Mouse (Mus musculus) intestine, embryonic 14.5 days (tissue): Measurements from ENCODE around the gene Gm13290. TPM values are rescaled to one million over a fixed set of nuclear protein-coding genes. Genes with fewer than 3 reads are reported as not detected.
"Not testable (repeated sequence)": the region's sequence is repeated elsewhere in the genome, so short reads cannot be mapped to it uniquely, and the experiment has no call there.

Experiments used
- ATAC-seq: fragments of 200-750 bp; cut with Nextera tagmentation; replicated peaks from 2 replicates; pipeline ENCODE4 v1.8.0; 2017; ENCODE audit warnings: low read depth, moderate number of reproducible peaks, moderate TSS enrichment, moderate library complexity; ENCODE audit not compliant: low FRiP score, low TSS enrichment
- DNase-seq: peaks from one replicate; pipeline ENCODE4 v3.0.0-alpha.2; 2018; ENCODE audit warnings: low spot score
- H3K27ac ChIP-seq: fragments of 300-500 bp; sonication (generic); 2 replicates; pipeline ENCODE4 v1.5.1; 2014; ENCODE audit warnings: low read depth, mild to moderate bottlenecking, control low read depth
- H3K27me3 ChIP-seq: fragments of 300-500 bp; sonication (generic); replicated peaks from 2 replicates; pipeline ENCODE4 v1.6.1; 2014; ENCODE audit warnings: low read length, control low read depth; ENCODE audit not compliant: control insufficient read depth, insufficient read depth
- H3K36me3 ChIP-seq: fragments of 300-500 bp; sonication (generic); 2 replicates; pipeline ENCODE4 v1.6.1; 2014; ENCODE audit warnings: low read length, control low read depth; ENCODE audit not compliant: control insufficient read depth, insufficient read depth
- H3K4me1 ChIP-seq: fragments of 300-500 bp; sonication (generic); replicated peaks from 2 replicates; pipeline ENCODE4 v1.6.1; 2014; ENCODE audit warnings: low read length, control low read depth, mixed read lengths; ENCODE audit not compliant: control insufficient read depth, insufficient read depth
- H3K4me2 ChIP-seq: fragments of 300-500 bp; sonication (generic); 2 replicates; pipeline ENCODE4 v1.6.1; 2014; ENCODE audit warnings: low read length
- H3K4me3 ChIP-seq: fragments of 300-500 bp; sonication (generic); 2 replicates; pipeline ENCODE4 v1.5.1; 2014; ENCODE audit warnings: low read depth, low read length, control low read depth, mixed read lengths
- H3K9ac ChIP-seq: fragments of 300-500 bp; sonication (generic); 2 replicates; pipeline ENCODE4 v1.6.1; 2014; ENCODE audit warnings: mild to moderate bottlenecking, low read length
- H3K9me3 ChIP-seq: fragments of 300-500 bp; sonication (generic); 2 replicates; pipeline ENCODE4 v1.6.1; 2016; ENCODE audit warnings: low read length, control low read depth; ENCODE audit not compliant: control insufficient read depth
- WGBS: fragments of 180-500 bp; shearing (Covaris S2); extraction: QIAGEN DNeasy Blood & Tissue Kit; methylation state at CpG from one replicate; pipeline ENCODE4 v1.1.7; 2014; 5-methylcytosine and 5-hydroxymethylcytosine counted together
- polyA plus RNA-seq: library from polyadenylated mRNA; unstranded; fragments of >200 nt; fragmentation: Nextera tagmentation; extraction: Ambion mirVana; gene quantifications from 2 replicates; pipeline ENCODE4 v1.2.1, GENCODE M21; 2014

Gm13290 gene
- polyA plus RNA-seq, 1 experiment from 2014 or later, result not detected

DNA sequence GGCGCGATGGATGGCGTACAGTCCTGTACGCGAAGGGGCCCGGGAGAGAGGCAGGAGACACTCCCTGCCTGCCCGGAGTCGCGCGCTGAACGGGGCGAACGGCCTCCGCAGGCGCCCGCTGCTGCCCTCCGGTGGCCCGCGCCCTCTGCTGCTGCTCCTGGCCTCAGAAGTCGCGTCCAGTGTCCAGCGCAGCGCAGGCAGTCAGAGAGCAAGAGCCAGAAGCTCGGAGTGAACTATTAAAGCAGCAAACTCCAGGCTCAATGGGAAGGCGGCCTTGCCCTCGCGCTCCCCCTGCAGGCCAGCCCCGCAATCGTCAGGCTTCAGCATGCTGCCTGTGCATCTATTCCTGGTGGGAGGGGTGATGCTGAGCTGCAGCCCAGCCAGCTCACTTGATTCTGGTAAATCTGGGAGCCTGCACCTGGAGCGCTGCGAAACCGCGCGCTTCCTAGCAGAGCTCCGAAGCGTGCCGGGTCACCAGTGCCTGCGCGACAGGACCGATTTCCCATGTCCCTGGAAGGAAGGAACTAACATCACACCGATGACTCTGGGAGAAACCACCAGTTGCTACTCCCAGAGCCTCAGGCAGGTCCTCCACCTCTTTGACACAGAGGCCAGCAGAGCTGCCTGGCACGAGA is 10.1 kb upstream of the Gm13290 start:
- not testable (repeated sequence) for H3K4me1 ChIP-seq, H3K36me3 ChIP-seq, H3K27me3 ChIP-seq, H3K27ac ChIP-seq, ATAC-seq, H3K9me3 ChIP-seq
- Histone ChIP-seq H3K4me3 (peak overlapping the region; percentile 32), H3K9ac (0 out of 2 replicates have a peak overlapping the region, but pooled peaks have one; percentile 27), H3K4me2 (peak overlapping the region; percentile 42)
- peak; percentile 69 for DNase-seq
- 3% methylated on average over 28 of the region's 42 CpGs for WGBS

- not testable (repeated sequence) for H3K27me3 ChIP-seq, H3K9me3 ChIP-seq, DNase-seq, H3K4me2 ChIP-seq, H3K4me3 ChIP-seq, H3K9ac ChIP-seq, H3K27ac ChIP-seq, ATAC-seq, H3K36me3 ChIP-seq, H3K4me1 ChIP-seq
- no CpG with 5 or more reads among the region's 29 CpGs for WGBS
These were observed 3.0 kb downstream of the Gm13290 start, which contains the start of gene Gm13289 for GRCm38 (mm10) chr4:88776622-88777021. TSS of gene Gm13289 (plus strand) at chr4:88776922.

GRCm38 (mm10) chr4:88779550-88779949 is 5.9 kb downstream of the Gm13290 start, which contains the start of gene Gm13272:
TSS of gene Gm13272 (plus strand) at chr4:88779850.
- not testable (repeated sequence) for H3K36me3 ChIP-seq, H3K27me3 ChIP-seq, H3K4me2 ChIP-seq, ATAC-seq, H3K9ac ChIP-seq, H3K4me1 ChIP-seq, H3K27ac ChIP-seq, H3K4me3 ChIP-seq, H3K9me3 ChIP-seq, DNase-seq
- WGBS, result no CpG with 5 or more reads among the region's 29 CpGs

DNA sequence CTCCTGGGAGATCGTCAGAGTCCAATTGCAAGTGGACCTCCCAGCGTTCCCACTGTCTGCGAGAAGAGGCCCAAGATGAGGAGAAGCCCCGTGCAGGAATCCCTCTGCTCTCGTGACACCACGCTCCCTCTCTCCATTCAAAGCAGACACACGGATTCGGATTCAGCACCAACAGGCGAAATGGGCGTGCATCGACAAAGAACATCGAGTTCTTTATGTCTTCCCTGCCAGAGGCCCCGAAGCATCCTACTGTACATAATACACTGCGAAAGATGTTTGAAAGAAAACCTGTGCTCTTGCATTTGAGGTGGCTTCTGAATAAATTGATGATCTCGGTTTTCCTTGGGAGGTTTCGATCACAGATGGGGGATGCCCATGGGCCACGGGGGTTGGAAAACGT is 6.7 kb downstream of the Gm13290 start:
- H3K9ac ChIP-seq, H3K36me3 ChIP-seq, H3K4me1 ChIP-seq, H3K4me3 ChIP-seq, H3K9me3 ChIP-seq, H3K4me2 ChIP-seq, H3K27me3 ChIP-seq, ATAC-seq, H3K27ac ChIP-seq, DNase-seq: not testable (repeated sequence)
- WGBS, result 49% methylated on average over 15 of the region's 18 CpGs

DNA sequence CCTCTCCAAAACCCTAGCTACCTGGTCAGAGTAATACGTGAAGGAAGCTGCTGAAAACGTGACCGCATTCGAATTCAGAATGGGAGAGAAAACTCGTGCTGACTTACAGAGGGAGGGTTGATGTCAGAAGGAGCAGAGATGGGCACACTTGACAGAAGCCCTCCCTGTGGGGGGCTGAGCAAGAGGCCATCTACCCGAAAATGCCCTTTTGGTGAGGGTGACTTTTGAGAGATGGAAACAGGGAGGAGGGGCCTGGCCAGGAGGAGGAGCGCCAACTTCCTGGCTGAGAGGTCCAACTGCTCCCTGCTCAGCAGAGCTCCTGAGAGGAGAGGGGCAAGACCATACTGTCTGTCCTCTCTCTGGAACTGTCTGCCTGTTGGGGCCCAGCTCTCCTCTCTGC is 8.2 kb downstream of the Gm13290 start, which contains the start of gene Ifnz:
Gene Ifnz, plus strand, starts transcription at position 301 of the 400 bp plus-strand sequence.
- WGBS, result 36% methylated on average over 3 of the region's 7 CpGs
- DNase-seq, H3K27ac ChIP-seq, ATAC-seq, H3K4me3 ChIP-seq, H3K27me3 ChIP-seq, H3K4me1 ChIP-seq, H3K9ac ChIP-seq, H3K36me3 ChIP-seq, H3K9me3 ChIP-seq: not testable (repeated sequence)
- peak within 1 kb of the TSS; percentile 29; the same call in 1 of the 2 replicates for H3K4me2 ChIP-seq

- not testable (repeated sequence) for ATAC-seq, H3K9ac ChIP-seq, H3K27me3 ChIP-seq, H3K27ac ChIP-seq, H3K36me3 ChIP-seq, H3K4me3 ChIP-seq, H3K4me1 ChIP-seq, H3K9me3 ChIP-seq, DNase-seq
- H3K4me2 ChIP-seq, result peak overlapping the region; percentile 29; the same call in 1 of the 2 replicates
- 0% methylated on average over 3 of the region's 31 CpGs for WGBS
These were observed 8.7 kb downstream of the Gm13290 start for GRCm38 (mm10) chr4:88782335-88782734.

GRCm38 (mm10) chr4:88785409-88785808 is 11.8 kb downstream of the Gm13290 start, which contains the start of gene Gm13276:
TSS of gene Gm13276 (plus strand) at chr4:88785709.
- not testable (repeated sequence) for H3K9ac ChIP-seq, H3K27ac ChIP-seq, H3K9me3 ChIP-seq, H3K4me1 ChIP-seq, ATAC-seq, H3K36me3 ChIP-seq, H3K27me3 ChIP-seq, DNase-seq, H3K4me3 ChIP-seq, H3K4me2 ChIP-seq
- WGBS, result no CpG with 5 or more reads among the region's 27 CpGs

DNA sequence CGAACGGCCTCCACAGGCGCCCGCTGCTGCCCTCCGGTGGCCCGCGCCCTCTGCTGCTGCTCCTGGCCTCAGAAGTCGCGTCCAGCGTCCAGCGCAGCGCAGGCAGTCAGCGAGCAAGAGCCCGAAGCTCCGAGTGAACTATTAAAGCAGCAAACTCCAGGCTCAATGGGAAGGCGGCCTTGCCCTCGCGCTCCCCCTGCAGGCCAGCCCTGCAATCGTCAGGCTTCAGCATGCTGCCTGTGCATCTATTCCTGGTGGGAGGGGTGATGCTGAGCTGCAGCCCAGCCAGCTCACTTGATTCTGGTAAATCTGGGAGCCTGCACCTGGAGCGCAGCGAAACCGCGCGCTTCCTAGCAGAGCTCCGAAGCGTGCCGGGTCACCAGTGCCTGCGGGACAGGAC is 14.8 kb downstream of the Gm13290 start, which contains the start of gene Gm13277:
Gene Gm13277, plus strand, starts transcription at position 231 of the 400 bp plus-strand sequence.
- not testable (repeated sequence) for ATAC-seq, H3K9ac ChIP-seq, H3K4me1 ChIP-seq, H3K27ac ChIP-seq, H3K9me3 ChIP-seq, H3K27me3 ChIP-seq, H3K36me3 ChIP-seq, DNase-seq, H3K4me3 ChIP-seq, H3K4me2 ChIP-seq
- WGBS, result 0% methylated on average over 3 of the region's 28 CpGs

- not testable (repeated sequence) for H3K9me3 ChIP-seq, H3K27ac ChIP-seq, H3K36me3 ChIP-seq, DNase-seq, ATAC-seq, H3K9ac ChIP-seq, H3K4me2 ChIP-seq, H3K4me1 ChIP-seq, H3K4me3 ChIP-seq, H3K27me3 ChIP-seq
- WGBS, result no CpG with 5 or more reads among the region's 28 CpGs
These were observed 17.6 kb downstream of the Gm13290 start, which contains the start of gene Gm13278 for GRCm38 (mm10) chr4:88791250-88791649. TSS of gene Gm13278 (plus strand) at chr4:88791550.
